Mouse (Mus musculus): ENCODE data around the gene Polk. TPM values are rescaled to one million over a fixed set of nuclear protein-coding genes. Genes with fewer than 3 reads are reported as not detected.

Gene Polk
- total and polyA plus RNA-seq, 2 experiments from 2014 or later: 5.3 to 6.2 TPM

GRCm38 (mm10) chr13:96458606-96459005, 83.8 kb downstream of the Polk start:
- Histone ChIP-seq H3K27ac (ENCODE audit: low read depth, low read length) (no peak overlapping the region), H3K27me3 (ENCODE audit: insufficient read depth, low read length) (no peaks in the 10 kb centered on the region), H3K4me2 (ENCODE audit: low read depth, low read length, poor library complexity, severe bottlenecking) (no peak overlapping the region), H3K4me3 (ENCODE audit: low read depth, low read length) (no peak overlapping the region), H3K36me3 (ENCODE audit: insufficient read depth, low read length) (no peaks in the 10 kb centered on the region), H3K9ac (replicated peaks; ENCODE audit: low read length, poor library complexity, severe bottlenecking) (no peak overlapping the region), H3K4me1 (ENCODE audit: insufficient read depth, low read length) (no peaks in the 10 kb centered on the region), H3K9me3 (ENCODE audit: low read length) (no peaks in the 10 kb centered on the region)
- DNase-seq (ENCODE audit: low spot score): no peak
- TF ChIP-seq CTCF (IDR thresholded peaks at IDR 0.05): no peak
- 83% methylated on average over 4 of the region's 4 CpGs for WGBS
- no peak for ATAC-seq (ENCODE audit: low FRiP score)

- Histone ChIP-seq H3K9ac (replicated peaks; ENCODE audit: low read length, poor library complexity, severe bottlenecking) (no peak overlapping the region), H3K9me3 (ENCODE audit: low read length) (no peaks in the 10 kb centered on the region), H3K4me1 (ENCODE audit: insufficient read depth, low read length) (no peaks in the 10 kb centered on the region), H3K4me2 (ENCODE audit: low read depth, low read length, poor library complexity, severe bottlenecking) (no peak overlapping the region), H3K4me3 (ENCODE audit: low read depth, low read length) (no peak overlapping the region), H3K27me3 (ENCODE audit: insufficient read depth, low read length) (no peaks in the 10 kb centered on the region), H3K27ac (ENCODE audit: low read depth, low read length) (no peak overlapping the region), H3K36me3 (ENCODE audit: insufficient read depth, low read length) (no peaks in the 10 kb centered on the region)
- no peak for TF ChIP-seq CTCF (IDR thresholded peaks at IDR 0.05)
- ATAC-seq (ENCODE audit: low FRiP score): 0 out of 2 replicates have a peak, but pooled peaks have one; percentile 56
- WGBS: 63% methylated on average over 5 of the region's 5 CpGs
- peak; percentile 48 for DNase-seq (ENCODE audit: low spot score)
Observed at GRCm38 (mm10) chr13:96458018-96458417, 84.4 kb downstream of the Polk start.

- 96% methylated on average over 5 of the region's 5 CpGs for WGBS
- H3K4me2 ChIP-seq (ENCODE audit: low read depth, low read length, poor library complexity, severe bottlenecking): no peak overlapping the region
Observed at GRCm38 (mm10) chr13:96457566-96457965, 84.8 kb downstream of the Polk start.

GRCm38 (mm10) chr13:96454288-96454687, 88.1 kb downstream of the Polk start:
- Histone ChIP-seq H3K4me1 (ENCODE audit: insufficient read depth, low read length) (no peaks in the 10 kb centered on the region), H3K27ac (ENCODE audit: low read depth, low read length) (no peak overlapping the region), H3K4me3 (ENCODE audit: low read depth, low read length) (no peak overlapping the region), H3K9me3 (ENCODE audit: low read length) (no peaks in the 10 kb centered on the region), H3K9ac (replicated peaks; ENCODE audit: low read length, poor library complexity, severe bottlenecking) (no peak overlapping the region), H3K36me3 (ENCODE audit: insufficient read depth, low read length) (no peaks in the 10 kb centered on the region), H3K27me3 (ENCODE audit: insufficient read depth, low read length) (no peaks in the 10 kb centered on the region), H3K4me2 (ENCODE audit: low read depth, low read length, poor library complexity, severe bottlenecking) (no peak overlapping the region)
- ATAC-seq (ENCODE audit: low FRiP score): no peak
- no peak for TF ChIP-seq CTCF (IDR thresholded peaks at IDR 0.05)
- DNase-seq (ENCODE audit: low spot score): no peak
- WGBS: 77% methylated on average over 3 of the region's 3 CpGs

More at GRCm38 (mm10) chr13:96457566-96457965, 84.8 kb downstream of the Polk start:
- H3K4me3 ChIP-seq (ENCODE audit: low read depth, low read length): no peak overlapping the region
- no peak overlapping the region for H3K27ac ChIP-seq (ENCODE audit: low read depth, low read length)
- H3K9me3 ChIP-seq (ENCODE audit: low read length): no peaks in the 10 kb centered on the region
- no peak overlapping the region for H3K9ac ChIP-seq (replicated peaks; ENCODE audit: low read length, poor library complexity, severe bottlenecking)
- no peak for TF ChIP-seq CTCF (IDR thresholded peaks at IDR 0.05)
- H3K4me1 ChIP-seq (ENCODE audit: insufficient read depth, low read length): no peaks in the 10 kb centered on the region
- ATAC-seq (ENCODE audit: low FRiP score): no peak
- H3K27me3 ChIP-seq (ENCODE audit: insufficient read depth, low read length): no peaks in the 10 kb centered on the region
- DNase-seq (ENCODE audit: low spot score): no peak
- no peaks in the 10 kb centered on the region for H3K36me3 ChIP-seq (ENCODE audit: insufficient read depth, low read length)

- 90% methylated on average over 3 of the region's 3 CpGs for WGBS
- Histone ChIP-seq H3K27ac (ENCODE audit: low read depth, low read length) (no peak overlapping the region), H3K27me3 (ENCODE audit: insufficient read depth, low read length) (no peaks in the 10 kb centered on the region), H3K36me3 (ENCODE audit: insufficient read depth, low read length) (no peaks in the 10 kb centered on the region), H3K4me3 (ENCODE audit: low read depth, low read length) (no peak overlapping the region), H3K9ac (replicated peaks; ENCODE audit: low read length, poor library complexity, severe bottlenecking) (no peak overlapping the region), H3K4me1 (ENCODE audit: insufficient read depth, low read length) (no peaks in the 10 kb centered on the region), H3K4me2 (ENCODE audit: low read depth, low read length, poor library complexity, severe bottlenecking) (no peak overlapping the region), H3K9me3 (ENCODE audit: low read length) (no peaks in the 10 kb centered on the region)
- ATAC-seq (ENCODE audit: low FRiP score) (no peak), DNase-seq (ENCODE audit: low spot score) (no peak)
- TF ChIP-seq CTCF (IDR thresholded peaks at IDR 0.05): no peak
Observed at GRCm38 (mm10) chr13:96452621-96453020, 89.8 kb downstream of the Polk start.

- Histone ChIP-seq H3K27ac (ENCODE audit: low read depth, low read length) (no peak overlapping the region), H3K4me3 (ENCODE audit: low read depth, low read length) (no peak overlapping the region), H3K4me1 (ENCODE audit: insufficient read depth, low read length) (no peaks in the 10 kb centered on the region), H3K36me3 (ENCODE audit: insufficient read depth, low read length) (no peaks in the 10 kb centered on the region), H3K9me3 (ENCODE audit: low read length) (no peaks in the 10 kb centered on the region), H3K9ac (replicated peaks; ENCODE audit: low read length, poor library complexity, severe bottlenecking) (no peak overlapping the region), H3K4me2 (ENCODE audit: low read depth, low read length, poor library complexity, severe bottlenecking) (no peak overlapping the region), H3K27me3 (ENCODE audit: insufficient read depth, low read length) (no peaks in the 10 kb centered on the region)
- WGBS: 92% methylated on average over 11 of the region's 11 CpGs
- TF ChIP-seq CTCF (IDR thresholded peaks at IDR 0.05): no peak
- ATAC-seq (ENCODE audit: low FRiP score): no peak
- DNase-seq (ENCODE audit: low spot score): no peak
Observed at GRCm38 (mm10) chr13:96451386-96452140, 90.8 kb downstream of the Polk start.

All from midbrain, postnatal 0 days (tissue).